Mouse (Mus musculus): ENCODE measurements around the gene Lurap1l. TPM values are rescaled to one million over a fixed set of nuclear protein-coding genes. Genes with fewer than 3 reads are reported as not detected.

The Lurap1l gene
- polyA plus RNA-seq, 1 experiment, result 10.0 TPM

DNA sequence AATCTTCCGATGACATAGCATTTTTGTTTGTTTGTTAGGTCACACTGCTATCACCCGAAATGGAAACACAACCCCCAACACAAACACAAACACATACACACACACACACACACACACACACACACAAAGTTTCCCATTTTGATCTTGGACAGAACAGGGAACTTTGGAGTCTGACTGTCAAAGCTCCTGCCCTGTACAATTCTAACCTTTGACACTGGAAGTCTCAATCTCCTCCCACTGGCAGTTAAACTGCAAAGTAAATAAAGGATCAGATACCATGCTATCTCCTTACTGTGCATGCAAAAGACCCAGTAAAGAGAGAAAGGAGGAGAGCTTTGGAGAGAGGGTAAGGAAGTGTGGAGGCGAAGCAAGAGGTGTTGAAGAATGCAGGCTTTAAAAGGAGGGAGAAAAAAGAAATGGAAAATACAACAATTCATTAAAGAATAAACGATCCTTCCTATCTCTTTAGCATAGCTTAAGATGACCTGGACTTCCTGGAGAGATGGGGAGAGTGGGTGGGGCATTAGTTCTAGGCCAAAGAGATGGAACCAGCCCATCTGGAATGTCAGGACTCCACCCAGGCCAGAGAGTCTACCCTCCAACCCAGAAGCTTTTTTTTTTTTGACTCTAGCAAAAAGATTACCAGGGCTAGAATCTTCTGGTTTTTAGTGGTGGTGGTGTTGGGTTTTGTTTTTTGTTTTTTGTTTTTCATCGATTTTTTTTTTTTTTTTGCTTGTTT lies 36.2 kb upstream of the Lurap1l start:
- WGBS, result 37% methylated on average over 5 of the region's 5 CpGs
- Histone ChIP-seq H3K27ac (ENCODE audit: insufficient read depth, low read depth, low read length) (no peak overlapping the region), H3K27me3 (replicated peaks; ENCODE audit: control insufficient read depth, insufficient read depth, low read length) (no peaks in the 10 kb centered on the region), H3K36me3 (ENCODE audit: control insufficient read depth, insufficient read depth, low read length) (no peaks in the 10 kb centered on the region), H3K4me3 (ENCODE audit: insufficient read depth, low read depth, low read length) (no peak overlapping the region), H3K4me1 (ENCODE audit: control insufficient read depth, insufficient read depth, low read length) (peaks cover 6% of the 10 kb centered on the region; the same call in 1 of the 2 replicates)
- no peak for TF ChIP-seq POLR2A (IDR thresholded peaks at IDR 0.05; ENCODE audit: low read depth, low read length)
- no peak for TF ChIP-seq CTCF (conservative IDR thresholded peaks at IDR 0.05; ENCODE audit: insufficient read depth, insufficient read length, low read depth, low read length)
- DNase-seq, result peak; percentile 66

DNA sequence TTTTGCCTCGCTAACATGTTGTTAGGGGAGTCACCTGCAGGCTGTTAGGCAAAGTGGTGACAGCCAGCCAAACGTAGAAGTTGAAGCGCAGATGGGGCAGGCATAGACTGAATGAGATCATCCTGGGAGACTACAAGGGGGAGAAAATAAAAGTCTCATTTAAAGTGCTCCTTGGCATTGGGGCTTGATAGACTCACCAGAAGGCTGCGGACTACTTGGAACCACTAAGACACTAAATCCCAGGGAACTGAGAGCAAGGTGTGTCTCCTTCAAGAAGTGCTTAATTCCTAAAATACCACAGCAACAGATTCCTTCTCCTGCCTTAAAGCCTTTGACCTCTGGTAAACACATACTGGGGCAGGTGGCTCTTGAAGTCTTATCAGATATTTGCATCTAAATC lies 35.4 kb upstream of the Lurap1l start:
- no peak for DNase-seq
- Histone ChIP-seq H3K4me1 (ENCODE audit: control insufficient read depth, insufficient read depth, low read length) (peaks cover 6% of the 10 kb centered on the region; the same call in 1 of the 2 replicates), H3K27ac (ENCODE audit: insufficient read depth, low read depth, low read length) (no peak overlapping the region), H3K27me3 (replicated peaks; ENCODE audit: control insufficient read depth, insufficient read depth, low read length) (no peaks in the 10 kb centered on the region), H3K4me3 (ENCODE audit: insufficient read depth, low read depth, low read length) (no peak overlapping the region), H3K36me3 (ENCODE audit: control insufficient read depth, insufficient read depth, low read length) (no peaks in the 10 kb centered on the region)
- 81% methylated on average over 4 of the region's 4 CpGs for WGBS
- TF ChIP-seq POLR2A (IDR thresholded peaks at IDR 0.05; ENCODE audit: low read depth, low read length) (no peak), CTCF (conservative IDR thresholded peaks at IDR 0.05; ENCODE audit: insufficient read depth, insufficient read length, low read depth, low read length) (no peak)

DNA sequence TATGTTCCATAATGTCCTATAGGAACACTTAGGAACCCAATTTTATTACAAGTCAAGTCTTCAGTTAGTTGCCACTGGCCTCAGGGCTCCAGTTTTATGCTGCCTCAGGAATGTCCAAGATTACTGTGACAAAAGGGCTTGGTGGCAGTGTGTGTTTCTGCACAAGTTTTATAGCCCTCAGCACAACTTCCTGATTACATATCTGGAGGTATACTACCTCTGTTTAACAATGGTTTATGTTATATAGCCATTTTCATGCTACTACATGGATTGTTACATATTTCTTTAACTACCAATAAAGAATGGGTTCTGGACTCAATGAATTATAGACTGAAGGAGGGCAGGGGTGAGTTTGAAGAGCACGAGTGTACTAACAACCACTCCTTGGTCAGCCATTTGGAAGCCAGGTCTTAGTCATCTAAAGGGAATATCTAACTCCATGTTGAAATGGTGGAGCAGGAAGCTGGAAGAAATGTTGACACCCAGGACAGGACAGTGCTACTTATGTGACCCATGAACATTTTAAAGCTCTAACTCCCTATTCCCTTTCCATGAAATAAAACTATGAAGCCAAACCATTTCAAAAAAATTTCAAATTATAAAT lies 28.3 kb upstream of the Lurap1l start:
- Histone ChIP-seq H3K27ac (ENCODE audit: insufficient read depth, low read depth, low read length) (no peak overlapping the region), H3K27me3 (replicated peaks; ENCODE audit: control insufficient read depth, insufficient read depth, low read length) (no peaks in the 10 kb centered on the region), H3K4me3 (ENCODE audit: insufficient read depth, low read depth, low read length) (no peak overlapping the region), H3K36me3 (ENCODE audit: control insufficient read depth, insufficient read depth, low read length) (no peaks in the 10 kb centered on the region), H3K4me1 (ENCODE audit: control insufficient read depth, insufficient read depth, low read length) (no peaks in the 10 kb centered on the region)
- 76% methylated on average over 1 of the region's 1 CpGs for WGBS
- TF ChIP-seq POLR2A (IDR thresholded peaks at IDR 0.05; ENCODE audit: low read depth, low read length) (no peak), CTCF (conservative IDR thresholded peaks at IDR 0.05; ENCODE audit: insufficient read depth, insufficient read length, low read depth, low read length) (no peak)
- DNase-seq, result no peak

DNA sequence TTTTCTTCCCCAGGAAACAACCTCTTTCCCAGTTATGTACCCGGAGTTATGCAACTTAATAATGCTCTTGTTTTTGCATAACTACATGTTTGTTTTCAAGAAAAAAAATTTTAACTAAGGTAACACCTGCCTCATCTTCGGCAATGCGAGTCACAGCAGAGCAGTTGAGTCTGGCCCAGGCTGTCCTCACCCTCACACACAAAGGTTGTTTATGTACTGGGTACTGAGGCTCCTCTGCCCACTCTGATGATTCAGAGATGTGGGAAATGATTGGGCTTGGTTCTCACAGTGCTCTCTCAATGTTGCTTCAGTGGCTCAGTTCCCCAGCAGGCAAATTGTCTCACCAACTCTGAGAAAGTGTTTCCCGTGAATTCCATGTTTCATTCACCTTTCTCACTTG lies 23.8 kb upstream of the Lurap1l start:
- Histone ChIP-seq H3K27ac (ENCODE audit: insufficient read depth, low read depth, low read length) (no peak overlapping the region), H3K4me3 (ENCODE audit: insufficient read depth, low read depth, low read length) (no peak overlapping the region), H3K4me1 (ENCODE audit: control insufficient read depth, insufficient read depth, low read length) (no peaks in the 10 kb centered on the region), H3K36me3 (ENCODE audit: control insufficient read depth, insufficient read depth, low read length) (no peaks in the 10 kb centered on the region), H3K27me3 (replicated peaks; ENCODE audit: control insufficient read depth, insufficient read depth, low read length) (no peaks in the 10 kb centered on the region)
- TF ChIP-seq POLR2A (IDR thresholded peaks at IDR 0.05; ENCODE audit: low read depth, low read length) (no peak), CTCF (conservative IDR thresholded peaks at IDR 0.05; ENCODE audit: insufficient read depth, insufficient read length, low read depth, low read length) (no peak)
- no peak for DNase-seq
- WGBS, result 75% methylated on average over 4 of the region's 4 CpGs

DNA sequence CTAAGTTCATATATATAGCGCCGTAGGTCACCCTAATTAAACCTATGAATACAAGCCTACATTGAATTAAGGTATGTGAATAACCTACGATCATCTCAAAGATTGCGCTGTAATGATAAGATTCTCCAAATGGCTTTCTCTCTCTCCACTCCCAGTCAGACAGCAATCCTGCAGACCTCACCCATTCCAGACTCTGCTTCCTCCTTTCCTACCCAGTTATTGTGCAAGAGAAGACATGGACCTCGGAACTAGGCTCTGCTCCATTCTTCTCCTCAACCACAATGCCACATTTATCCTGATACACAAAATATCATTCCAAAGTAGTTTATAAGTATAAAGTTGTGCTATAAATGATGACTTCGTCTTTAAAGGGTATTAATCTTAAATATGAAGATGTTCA lies 19.4 kb upstream of the Lurap1l start:
- H3K36me3 ChIP-seq (ENCODE audit: control insufficient read depth, insufficient read depth, low read length), result no peaks in the 10 kb centered on the region
- no peak overlapping the region for H3K27ac ChIP-seq (ENCODE audit: insufficient read depth, low read depth, low read length)
- H3K4me3 ChIP-seq (ENCODE audit: insufficient read depth, low read depth, low read length), result no peak overlapping the region
- no peaks in the 10 kb centered on the region for H3K4me1 ChIP-seq (ENCODE audit: control insufficient read depth, insufficient read depth, low read length)
- WGBS, result 96% methylated on average over 6 of the region's 6 CpGs
- DNase-seq, result no peak
- no peak for TF ChIP-seq CTCF (conservative IDR thresholded peaks at IDR 0.05; ENCODE audit: insufficient read depth, insufficient read length, low read depth, low read length)
- no peaks in the 10 kb centered on the region for H3K27me3 ChIP-seq (replicated peaks; ENCODE audit: control insufficient read depth, insufficient read depth, low read length)

DNA sequence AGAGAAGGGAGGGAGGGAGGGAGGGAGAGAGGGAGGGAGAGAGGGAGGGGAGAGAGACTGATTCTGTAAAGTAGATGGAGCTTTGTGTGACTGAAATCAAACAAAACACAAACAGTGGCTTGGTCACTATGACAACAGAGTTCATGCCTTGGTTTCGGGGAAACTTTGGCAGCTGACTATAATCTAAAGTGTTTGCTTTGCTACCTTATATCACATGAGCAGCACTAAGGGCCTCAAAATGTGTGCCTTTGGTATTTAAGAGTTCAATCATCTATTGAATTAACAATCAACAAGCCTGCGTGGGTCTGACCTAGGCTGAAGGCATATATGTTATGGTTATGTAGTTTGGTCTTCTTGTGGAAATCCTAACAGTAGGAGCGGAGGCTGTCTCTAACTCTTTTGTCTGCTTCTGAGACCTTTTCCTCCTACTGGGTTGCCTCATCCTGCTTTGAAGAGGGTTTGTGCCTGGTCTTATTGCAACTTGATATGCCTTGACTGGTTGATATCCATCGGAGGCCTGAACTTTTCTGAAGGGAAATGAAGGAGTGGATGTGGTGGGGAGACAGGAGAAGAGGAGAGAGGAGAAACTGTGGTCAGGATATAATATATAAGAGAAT lies 15.1 kb upstream of the Lurap1l start:
- no peak for DNase-seq
- H3K4me3 ChIP-seq (ENCODE audit: insufficient read depth, low read depth, low read length), result no peak overlapping the region
- no peaks in the 10 kb centered on the region for H3K27me3 ChIP-seq (replicated peaks; ENCODE audit: control insufficient read depth, insufficient read depth, low read length)
- H3K4me1 ChIP-seq (ENCODE audit: control insufficient read depth, insufficient read depth, low read length), result no peaks in the 10 kb centered on the region
- no peak overlapping the region for H3K27ac ChIP-seq (ENCODE audit: insufficient read depth, low read depth, low read length)
- H3K36me3 ChIP-seq (ENCODE audit: control insufficient read depth, insufficient read depth, low read length), result no peaks in the 10 kb centered on the region
- 57% methylated on average over 4 of the region's 4 CpGs for WGBS
- TF ChIP-seq POLR2A (IDR thresholded peaks at IDR 0.05; ENCODE audit: low read depth, low read length) (no peak), CTCF (conservative IDR thresholded peaks at IDR 0.05; ENCODE audit: insufficient read depth, insufficient read length, low read depth, low read length) (no peak)

DNA sequence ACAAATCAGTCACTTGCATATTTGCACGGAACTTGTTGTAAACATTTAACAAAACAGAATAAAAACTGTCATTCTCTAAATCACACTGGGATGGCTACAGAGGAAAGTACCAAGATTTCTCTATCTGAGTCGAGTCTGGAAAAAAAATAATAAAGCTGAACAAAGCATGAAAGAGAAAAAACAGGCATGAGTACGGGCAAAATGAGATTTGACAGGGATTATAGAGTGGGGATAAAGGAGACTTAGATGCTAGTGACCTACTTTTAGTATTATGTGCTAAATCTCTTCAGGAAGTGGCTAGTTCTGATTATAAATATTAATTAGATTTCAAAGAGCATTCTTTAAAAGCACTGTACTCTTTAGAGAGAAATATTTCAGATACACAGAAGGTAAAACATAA lies 3.7 kb upstream of the Lurap1l start:
- Histone ChIP-seq H3K4me1 (ENCODE audit: control insufficient read depth, insufficient read depth, low read length) (no peaks in the 10 kb centered on the region), H3K36me3 (ENCODE audit: control insufficient read depth, insufficient read depth, low read length) (no peaks in the 10 kb centered on the region), H3K27ac (ENCODE audit: insufficient read depth, low read depth, low read length) (no peak overlapping the region), H3K4me3 (ENCODE audit: insufficient read depth, low read depth, low read length) (no peak overlapping the region), H3K27me3 (replicated peaks; ENCODE audit: control insufficient read depth, insufficient read depth, low read length) (no peaks in the 10 kb centered on the region)
- TF ChIP-seq CTCF (conservative IDR thresholded peaks at IDR 0.05; ENCODE audit: insufficient read depth, insufficient read length, low read depth, low read length), result no peak
- no peak for TF ChIP-seq POLR2A (IDR thresholded peaks at IDR 0.05; ENCODE audit: low read depth, low read length)
- 61% methylated on average over 3 of the region's 3 CpGs for WGBS
- DNase-seq, result no peak

Data from kidney, adult 2 months (tissue).